Mouse (Mus musculus) ovary, postnatal 14 days (tissue): ENCODE measurements around the gene Mon2.
"Not testable (repeated sequence)": the region's sequence is repeated elsewhere in the genome, so short reads cannot be mapped to it uniquely, and the experiment has no call there.

Experiments
- DNase-seq: peaks from one replicate; pipeline ENCODE4 v3.0.0; 2022; ENCODE audit warnings: low spot score

Mon2 gene

GRCm38 (mm10) chr10:123057082-123057481 is 19.2 kb downstream of the Mon2 start:
- no peak for DNase-seq

GRCm38 (mm10) chr10:123056463-123056862 is 19.8 kb downstream of the Mon2 start:
- DNase-seq, result no peak

- DNase-seq, result no peak
Measured at GRCm38 (mm10) chr10:123055205-123056000, 20.9 kb downstream of the Mon2 start.

- no peak for DNase-seq
Measured at GRCm38 (mm10) chr10:123053557-123053956, 22.7 kb downstream of the Mon2 start.

- DNase-seq, result no peak
Measured at GRCm38 (mm10) chr10:123052021-123052420, 24.3 kb downstream of the Mon2 start.

GRCm38 (mm10) chr10:123048730-123049129 is 27.6 kb downstream of the Mon2 start:
- no peak for DNase-seq

- no peak for DNase-seq
Measured at GRCm38 (mm10) chr10:123039936-123040335, 36.4 kb downstream of the Mon2 start.

- DNase-seq, result no peak
Measured at GRCm38 (mm10) chr10:123032078-123032646, 44.1 kb downstream of the Mon2 start.

- no peak for DNase-seq
Measured at GRCm38 (mm10) chr10:123031449-123031848, 44.9 kb downstream of the Mon2 start.

- DNase-seq, result no peak
Measured at GRCm38 (mm10) chr10:123030589-123030988, 45.7 kb downstream of the Mon2 start.

GRCm38 (mm10) chr10:123028949-123029348 is 47.4 kb downstream of the Mon2 start:
- no peak for DNase-seq

- DNase-seq, result not testable (repeated sequence)
Measured at GRCm38 (mm10) chr10:123026736-123027135, 49.6 kb downstream of the Mon2 start.

GRCm38 (mm10) chr10:123013435-123013834 is 62.9 kb downstream of the Mon2 start:
- DNase-seq, result no peak

- no peak for DNase-seq
Measured at GRCm38 (mm10) chr10:123011421-123011820, 64.9 kb downstream of the Mon2 start.

- DNase-seq, result no peak
Measured at GRCm38 (mm10) chr10:123005237-123006185, 70.8 kb downstream of the Mon2 start.

- DNase-seq, result no peak
Measured at GRCm38 (mm10) chr10:123004475-123005236, 71.6 kb downstream of the Mon2 start.

GRCm38 (mm10) chr10:123001985-123002384 is 74.3 kb downstream of the Mon2 start:
- DNase-seq, result no peak

- DNase-seq, result no peak
Measured at GRCm38 (mm10) chr10:123001363-123001762, 74.9 kb downstream of the Mon2 start.

- no peak for DNase-seq
Measured at GRCm38 (mm10) chr10:122999356-122999755, 76.9 kb downstream of the Mon2 start.

- no peak for DNase-seq
Measured at GRCm38 (mm10) chr10:122997852-122998251, 78.5 kb downstream of the Mon2 start.

GRCm38 (mm10) chr10:122994402-122995107 is 81.8 kb downstream of the Mon2 start:
- DNase-seq, result no peak
